In genomic region chr7:132576116-132576650, GRCm38 (mm10) we compare ENCODE assay signal across 8 mouse cellular contexts. TPM values are rescaled to one million over a fixed set of nuclear protein-coding genes. Genes with fewer than 3 reads are reported as not detected.
A peak's percentile ranks its signal among the peaks of the same experiment; 100 is the strongest.
DNase-seq lines count a peak whose midpoint lies in the region; ATAC-seq and TF ChIP-seq lines count a peak whose summit lies in the region.

TSS of gene Oat (minus strand) at chr7:132576398.

- peak within 1 kb of the TSS; percentile 96 for H3K27ac ChIP-seq in hindbrain, embryonic 10.5 days
- H3K27ac ChIP-seq in lung, postnatal 0 days (ENCODE audit: low read length), result peak within 1 kb of the TSS; percentile 99

- H3K27me3 ChIP-seq in hindbrain, embryonic 10.5 days (ENCODE audit: insufficient read depth, poor library complexity, severe bottlenecking), result peaks cover 36% of the 10 kb centered on the region
- H3K27me3 ChIP-seq in lung, postnatal 0 days (replicated peaks; ENCODE audit: insufficient read depth, low read length), result no peaks in the 10 kb centered on the region

- no peaks in the 10 kb centered on the region for H3K36me3 ChIP-seq in hindbrain, embryonic 10.5 days
- no peaks in the 10 kb centered on the region for H3K36me3 ChIP-seq in lung, postnatal 0 days (ENCODE audit: insufficient read depth, low read length)

- TF ChIP-seq EP300 in lung, postnatal 0 days (IDR thresholded peaks at IDR 0.05), result no peak

- no peaks in the 10 kb centered on the region for H3K9me3 ChIP-seq in hindbrain, embryonic 10.5 days
- no peaks in the 10 kb centered on the region for H3K9me3 ChIP-seq in lung, postnatal 0 days (ENCODE audit: low read length)

- under 1% methylated on average over 49 of the region's 49 CpGs for WGBS in hindbrain, embryonic 10.5 days
- WGBS in lung, postnatal 0 days, result under 1% methylated on average over 41 of the region's 49 CpGs

- H3K4me2 ChIP-seq in lung, postnatal 0 days (replicated peaks; ENCODE audit: low read depth, low read length), result peak within 1 kb of the TSS; percentile 74

- H3K4me1 ChIP-seq in hindbrain, embryonic 10.5 days (replicated peaks), result peaks cover 48% of the 10 kb centered on the region
- peaks cover 7% of the 10 kb centered on the region; the same call in 1 of the 2 replicates for H3K4me1 ChIP-seq in lung, postnatal 0 days (ENCODE audit: insufficient read depth, low read depth, low read length)

- H3K4me3 ChIP-seq in hindbrain, embryonic 10.5 days, result peak within 1 kb of the TSS; percentile 82
- H3K4me3 ChIP-seq in lung, postnatal 0 days (ENCODE audit: low read depth, low read length), result peak within 1 kb of the TSS; percentile 61

- peak; percentile 97 for ATAC-seq in frontal cortex, adult (ENCODE audit: low TSS enrichment)
- ATAC-seq in lung, postnatal 0 days, result peak; percentile 96

- peak; percentile 9; the same call in 1 of the 2 replicates for TF ChIP-seq CTCF in lung, postnatal 0 days (IDR thresholded peaks at IDR 0.05)

- peak within 1 kb of the TSS; percentile 71 for H3K9ac ChIP-seq in lung, postnatal 0 days (replicated peaks; ENCODE audit: low read depth)

- peak; percentile 94 for DNase-seq in MN1 (ENCODE audit: low spot score)
- peak; percentile 95 for DNase-seq in cerebellum, adult 9-10 months
- DNase-seq in hindbrain, embryonic 10.5 days (ENCODE audit: low spot score), result peak; percentile 96
- DNase-seq in layer of hippocampus, adult 9-11 months, result peak; percentile 96
- peak; percentile 98 for DNase-seq in lung, postnatal 0 days (ENCODE audit: low spot score)
- DNase-seq in ovary, postnatal 14 days (ENCODE audit: low spot score), result peak; percentile 85
- peak; percentile 96 for DNase-seq in thymus, postnatal 14 days

RNA-seq across cellular contexts. Expression of gene Oat, which starts in this region (rescaled TPM):
- polyA plus RNA-seq in hindbrain, embryonic 10.5 days (2016; fragmentation: Nextera tagmentation; extraction: Ambion mirVana), result 121 and 139 TPM in 2 replicates
- 214 and 233 TPM in 2 replicates for polyA plus RNA-seq in lung, postnatal 0 days (2015; fragmentation: Nextera tagmentation; extraction: Ambion mirVana)

Comparison
In these comparisons a context has a peak if more than half of its experiments do, and no peak if none do; other contexts are left out.
1. Peak in every context shown above with its lines: DNase-seq, ATAC-seq, H3K4me3 ChIP-seq and H3K27ac ChIP-seq.